Mouse (Mus musculus) brain, embryonic 14.5 days (tissue): ENCODE results near the gene Lect2. TPM values are rescaled to one million over a fixed set of nuclear protein-coding genes. Genes with fewer than 3 reads are reported as not detected.

Experiments used
- DNase-seq: peaks from one replicate; pipeline ENCODE4 v3.0.0-alpha.2; 2011; ENCODE audit warnings: low read depth
- CTCF ChIP-seq: fragments of 200-500 bp; IDR thresholded peaks from 2 replicates; pipeline ENCODE4 v1.5.1; 2012; ENCODE audit warnings: inconsistent platforms, mild to moderate bottlenecking, moderate library complexity, borderline replicate concordance; ENCODE audit not compliant: insufficient read depth, insufficient read length; ENCODE audit errors: extremely low read depth
- POLR2A ChIP-seq: fragments of 200-500 bp; IDR thresholded peaks from 2 replicates; pipeline ENCODE4 v1.6.1; 2012; ENCODE audit warnings: mild to moderate bottlenecking, inconsistent platforms, borderline replicate concordance; ENCODE audit not compliant: poor library complexity, insufficient read depth, insufficient read length, severe bottlenecking; ENCODE audit errors: extremely low read depth
- polyA plus RNA-seq: library from polyadenylated mRNA; depleted of rRNA; stranded (reverse); fragments of >200 nt; gene quantifications from 2 replicates; pipeline ENCODE4 v1.2.3, GENCODE M21; 2012; rRNA removed

The Lect2 gene
- polyA plus RNA-seq, 1 experiment, result 0.14 TPM

- TF ChIP-seq POLR2A, result no peak
- TF ChIP-seq CTCF, result no peak
- DNase-seq, result no peak
These were observed 46.4 kb downstream of the Lect2 start for GRCm38 (mm10) chr13:56501866-56502420.

DNA sequence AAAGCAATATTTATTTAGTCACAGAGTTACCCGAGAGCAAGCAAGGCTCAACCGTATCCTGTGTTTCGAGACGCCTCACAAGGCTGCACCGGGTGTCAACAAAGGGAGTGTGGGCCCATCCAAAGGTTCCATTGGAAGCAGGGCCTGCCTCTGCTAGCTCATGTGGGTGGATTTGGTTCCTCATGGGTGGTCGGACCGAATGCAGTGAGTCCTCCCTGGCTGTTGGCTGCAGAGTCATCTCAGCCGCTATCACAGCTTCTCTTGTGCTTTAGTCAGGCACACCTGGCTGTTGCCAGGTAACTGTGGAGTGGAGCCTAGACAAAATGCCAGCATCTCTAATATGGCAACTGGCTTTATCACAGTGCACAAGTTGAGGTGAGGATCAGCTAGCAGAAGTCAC, 47.7 kb downstream of the Lect2 start:
- TF ChIP-seq POLR2A (no peak), CTCF (no peak)
- no peak for DNase-seq

DNA sequence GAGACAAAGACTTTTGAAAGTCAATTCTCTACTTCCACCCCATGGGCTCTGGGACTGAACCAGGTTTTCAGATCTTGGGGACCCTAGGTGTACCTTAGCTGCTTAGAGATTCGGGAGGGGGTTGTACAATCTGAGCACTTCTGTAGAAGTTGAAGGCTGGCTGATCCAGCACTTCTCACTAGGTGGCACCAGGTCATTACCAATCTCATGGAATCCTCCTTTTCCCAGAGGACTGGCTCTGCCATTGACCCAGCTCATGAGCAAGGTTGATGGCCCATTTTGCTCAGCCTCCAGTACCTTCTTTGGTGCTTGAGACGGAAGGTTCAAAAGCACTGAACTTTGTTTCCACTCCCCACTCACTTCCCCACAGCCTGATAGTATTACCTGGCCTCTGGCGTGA, 48.2 kb downstream of the Lect2 start:
- peak; percentile 27 for DNase-seq
- no peak for TF ChIP-seq POLR2A
- TF ChIP-seq CTCF, result peak; percentile 49; the same call in 1 of the 2 replicates

DNA sequence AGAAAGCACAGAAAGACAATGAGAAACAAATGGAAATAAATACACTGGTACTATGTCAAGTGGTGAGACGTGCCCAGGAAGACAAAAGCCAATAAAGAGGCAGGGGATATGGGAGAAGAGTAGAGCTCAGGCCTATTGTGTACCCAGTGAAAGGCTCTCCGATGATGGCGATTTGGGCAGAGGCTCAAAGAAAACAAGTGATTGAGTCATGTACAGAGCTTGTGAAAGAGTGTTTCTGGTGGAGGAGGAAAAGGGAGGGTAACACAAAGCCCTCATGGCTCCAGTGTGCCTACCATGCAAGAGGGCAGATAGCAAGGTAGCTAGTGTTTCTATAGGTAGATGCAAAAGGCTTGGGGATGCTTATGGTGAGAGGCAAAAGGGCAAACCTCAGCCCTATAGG, 53.9 kb downstream of the Lect2 start:
- peak; percentile 39 for DNase-seq
- no peak for TF ChIP-seq POLR2A
- no peak for TF ChIP-seq CTCF

Other genes starting within 250 kb of the Lect2 start
- gene Gm3045, start 121.9 kb downstream of the Lect2 start, polyA plus RNA-seq, result not detected in 2 replicates
- 0.13 and 0.27 TPM in 2 replicates for gene Slc25a48, start 110.1 kb downstream of the Lect2 start, polyA plus RNA-seq
- gene Il9, start 66.3 kb downstream of the Lect2 start, polyA plus RNA-seq, result not detected in 2 replicates
- 3.8 and 4.0 TPM in 2 replicates for gene Fbxl21, start 26.0 kb downstream of the Lect2 start, polyA plus RNA-seq
- 4.1 and 7.0 TPM in 2 replicates for gene Tgfbi, start 61.0 kb upstream of the Lect2 start, polyA plus RNA-seq
- 57.2 and 57.5 TPM in 2 replicates for gene Smad5, start 154.5 kb upstream of the Lect2 start, polyA plus RNA-seq
- gene Gm45623, start 205.3 kb upstream of the Lect2 start, polyA plus RNA-seq, result 1.4 and 1.8 TPM in 2 replicates